Mouse (Mus musculus): Measurements from ENCODE around the gene Cbfa2t3. TPM values are rescaled to one million over a fixed set of nuclear protein-coding genes. Genes with fewer than 3 reads are reported as not detected.

Cbfa2t3 gene
- polyA plus RNA-seq, 1 experiment from 2014 or later: 8.1 TPM

DNA sequence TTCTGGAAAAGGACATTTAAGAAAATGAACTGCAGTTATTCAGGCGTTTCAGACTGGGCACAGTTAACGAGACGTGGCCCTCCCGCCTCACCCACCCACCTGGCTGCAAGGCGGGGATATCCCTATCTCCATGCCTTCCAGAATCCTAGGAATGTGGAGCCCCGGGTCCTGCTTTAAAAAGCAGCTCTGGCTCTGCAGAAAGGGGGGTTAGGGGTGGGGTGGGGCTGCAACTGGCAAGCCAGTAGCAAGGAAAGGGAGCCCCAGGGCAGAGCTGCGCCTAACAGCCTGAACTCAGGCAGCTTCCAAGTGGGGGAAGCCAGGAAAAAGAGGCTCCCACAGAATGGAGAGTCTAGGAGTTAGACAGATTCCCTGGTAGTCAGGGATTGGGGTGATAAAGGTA, 119.7 kb downstream of the Cbfa2t3 start:
- ATAC-seq (ENCODE audit: low read depth) (no peak), DNase-seq (ENCODE audit: low spot score) (peak; percentile 76)
- 0 out of 2 replicates have a peak overlapping the region, but pooled peaks have one; percentile 1 for H3K9ac ChIP-seq (ENCODE audit: low read depth, low read length)
- peaks cover 26% of the 10 kb centered on the region for H3K4me1 ChIP-seq (ENCODE audit: control insufficient read depth, insufficient read depth, low read length)
- no peaks in the 10 kb centered on the region for H3K9me3 ChIP-seq (ENCODE audit: control insufficient read depth, low read length)
- 16% methylated on average over 7 of the region's 7 CpGs for WGBS
- H3K36me3 ChIP-seq (ENCODE audit: control insufficient read depth, insufficient read depth, low read length): peaks cover 6% of the 10 kb centered on the region
- no peak overlapping the region for H3K4me3 ChIP-seq (ENCODE audit: low read depth, low read length)
- H3K27ac ChIP-seq (replicated peaks; ENCODE audit: low read depth, low read length): peak overlapping the region; percentile 35; the same call in 1 of the 2 replicates
- no peak overlapping the region for H3K4me2 ChIP-seq (ENCODE audit: low read depth, low read length)
- no peaks in the 10 kb centered on the region for H3K27me3 ChIP-seq (replicated peaks; ENCODE audit: control insufficient read depth, insufficient read depth, low read length)

GRCm38 (mm10) chr8:122577116-122577515, 121.8 kb downstream of the Cbfa2t3 start:
- Histone ChIP-seq H3K4me1 (ENCODE audit: control insufficient read depth, insufficient read depth, low read length) (peaks cover 26% of the 10 kb centered on the region), H3K4me3 (ENCODE audit: low read depth, low read length) (peak overlapping the region; percentile 64), H3K27me3 (replicated peaks; ENCODE audit: control insufficient read depth, insufficient read depth, low read length) (no peaks in the 10 kb centered on the region), H3K36me3 (ENCODE audit: control insufficient read depth, insufficient read depth, low read length) (peaks cover 25% of the 10 kb centered on the region), H3K9ac (ENCODE audit: low read depth, low read length) (peak overlapping the region; percentile 83; the same call in 1 of the 2 replicates), H3K27ac (replicated peaks; ENCODE audit: low read depth, low read length) (peak overlapping the region; percentile 34), H3K4me2 (ENCODE audit: low read depth, low read length) (peak overlapping the region; percentile 74), H3K9me3 (ENCODE audit: control insufficient read depth, low read length) (no peaks in the 10 kb centered on the region)
- no peak for DNase-seq (ENCODE audit: low spot score)
- ATAC-seq (ENCODE audit: low read depth): no peak
- WGBS: 48% methylated on average over 10 of the region's 10 CpGs

DNA sequence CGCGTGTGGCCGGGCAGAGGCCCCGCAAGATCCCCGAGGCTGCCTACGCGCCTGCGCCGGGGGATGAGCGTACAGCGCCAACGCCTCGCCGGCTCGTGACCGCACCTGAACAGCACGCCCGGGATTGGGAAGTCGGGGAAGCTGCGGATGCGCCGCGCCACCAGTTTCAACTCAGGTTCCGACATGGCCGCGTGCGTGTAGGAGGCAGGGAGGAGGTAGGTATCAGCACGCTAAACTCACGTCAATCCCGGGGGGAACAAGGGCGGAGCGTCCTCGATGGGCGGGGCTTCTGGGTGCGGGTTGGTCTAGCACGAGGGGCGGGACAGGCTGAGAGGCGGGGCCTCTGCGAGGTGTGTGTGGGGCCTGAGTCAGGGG, 122.3 kb downstream of the Cbfa2t3 start, which contains the start of gene Aprt:
Aprt (minus strand) TSS at position 262 of the 375 bp plus-strand sequence.
- H3K4me3 ChIP-seq (ENCODE audit: low read depth, low read length): peak within 1 kb of the TSS; percentile 64
- 2% methylated on average over 25 of the region's 39 CpGs for WGBS
- peaks cover 26% of the 10 kb centered on the region for H3K4me1 ChIP-seq (ENCODE audit: control insufficient read depth, insufficient read depth, low read length)

DNA sequence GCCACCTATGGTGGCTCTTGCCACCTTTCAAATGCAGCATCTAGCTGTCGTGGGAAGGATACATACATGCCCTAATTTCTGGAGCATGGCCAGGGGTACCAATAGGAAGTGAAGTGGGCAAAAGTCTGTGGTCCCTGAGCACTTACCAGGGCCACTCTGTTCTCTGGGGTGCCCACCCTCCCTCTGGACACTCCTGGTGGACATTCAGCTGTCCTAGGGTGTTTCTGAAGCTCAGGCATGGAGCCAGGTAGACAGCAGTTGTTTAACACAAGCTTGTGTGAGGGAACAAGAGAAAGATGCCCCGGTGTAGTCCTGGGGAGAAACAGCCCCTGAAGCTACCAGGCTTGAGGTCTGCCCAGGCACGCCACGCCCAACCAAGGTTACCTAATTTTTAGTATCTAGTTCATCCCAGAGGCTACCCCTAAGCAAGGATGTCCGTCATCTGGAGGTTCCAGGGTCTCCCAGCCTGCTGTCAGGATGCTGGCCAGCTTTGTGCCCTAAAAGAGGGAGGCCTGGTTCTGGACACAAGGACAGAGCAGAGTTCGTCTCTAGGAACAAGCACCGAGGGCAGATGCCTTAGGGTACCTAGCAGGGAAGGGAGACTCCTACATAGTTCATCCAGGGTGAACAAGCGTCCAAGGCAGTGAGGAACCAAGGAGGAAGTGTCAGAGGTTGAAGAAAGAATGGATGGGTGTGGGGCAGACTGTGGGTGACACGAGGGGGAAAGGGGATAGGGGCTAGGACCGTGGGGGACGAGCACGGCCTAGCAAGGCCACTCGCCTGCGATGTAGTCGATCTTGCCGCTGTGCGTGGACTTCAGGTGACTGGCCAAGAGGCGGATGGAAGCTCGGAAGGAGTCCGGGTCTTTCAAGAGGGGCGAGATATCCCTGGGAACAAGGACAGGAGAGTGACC, 122.9 kb downstream of the Cbfa2t3 start:
- peak overlapping the region; percentile 83 for H3K9ac ChIP-seq (ENCODE audit: low read depth, low read length)
- WGBS: 19% methylated on average over 16 of the region's 21 CpGs
- H3K27ac ChIP-seq (replicated peaks; ENCODE audit: low read depth, low read length): peak overlapping the region; percentile 36; the same call in 1 of the 2 replicates
- H3K36me3 ChIP-seq (ENCODE audit: control insufficient read depth, insufficient read depth, low read length): peaks cover 37% of the 10 kb centered on the region
- no peaks in the 10 kb centered on the region for H3K9me3 ChIP-seq (ENCODE audit: control insufficient read depth, low read length)
- peak overlapping the region; percentile 64 for H3K4me3 ChIP-seq (ENCODE audit: low read depth, low read length)
- peak; percentile 9 for ATAC-seq (ENCODE audit: low read depth)
- peaks cover 26% of the 10 kb centered on the region for H3K4me1 ChIP-seq (ENCODE audit: control insufficient read depth, insufficient read depth, low read length)
- peak overlapping the region; percentile 74 for H3K4me2 ChIP-seq (ENCODE audit: low read depth, low read length)
- DNase-seq (ENCODE audit: low spot score): no peak
- no peaks in the 10 kb centered on the region for H3K27me3 ChIP-seq (replicated peaks; ENCODE audit: control insufficient read depth, insufficient read depth, low read length)

More for the DNA sequence above, 122.3 kb downstream of the Cbfa2t3 start, which contains the start of gene Aprt:
- Histone ChIP-seq H3K27ac (replicated peaks; ENCODE audit: low read depth, low read length) (peak within 1 kb of the TSS; percentile 36), H3K9ac (ENCODE audit: low read depth, low read length) (peak within 1 kb of the TSS; percentile 83), H3K27me3 (replicated peaks; ENCODE audit: control insufficient read depth, insufficient read depth, low read length) (no peaks in the 10 kb centered on the region), H3K4me2 (ENCODE audit: low read depth, low read length) (peak within 1 kb of the TSS; percentile 74), H3K36me3 (ENCODE audit: control insufficient read depth, insufficient read depth, low read length) (peaks cover 30% of the 10 kb centered on the region), H3K9me3 (ENCODE audit: control insufficient read depth, low read length) (no peaks in the 10 kb centered on the region)
- ATAC-seq (ENCODE audit: low read depth): peak; percentile 91
- peak; percentile 97 for DNase-seq (ENCODE audit: low spot score)

DNA sequence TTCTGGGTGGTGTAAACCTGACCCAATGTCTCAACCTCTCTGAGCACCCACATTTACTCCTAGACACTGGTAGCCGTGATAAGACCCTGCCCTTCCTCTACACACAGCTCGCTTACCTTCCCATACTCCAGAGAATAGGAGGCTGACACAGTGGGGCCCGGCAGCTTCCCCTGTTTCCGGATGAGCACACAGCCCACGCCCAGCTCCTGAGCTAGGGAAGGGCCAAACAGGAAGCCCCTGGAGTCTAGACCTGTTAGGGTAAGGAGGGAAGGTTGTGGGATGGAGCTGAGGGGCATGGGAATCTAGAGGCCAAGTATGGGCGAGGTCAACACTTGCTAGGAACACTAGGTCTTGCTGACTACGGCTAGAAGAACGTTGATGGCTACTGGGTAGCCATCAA, 123.6 kb downstream of the Cbfa2t3 start:
- peak overlapping the region; percentile 64 for H3K4me3 ChIP-seq (ENCODE audit: low read depth, low read length)
- H3K36me3 ChIP-seq (ENCODE audit: control insufficient read depth, insufficient read depth, low read length): peaks cover 44% of the 10 kb centered on the region
- no peak overlapping the region for H3K27ac ChIP-seq (replicated peaks; ENCODE audit: low read depth, low read length)
- H3K4me1 ChIP-seq (ENCODE audit: control insufficient read depth, insufficient read depth, low read length): peaks cover 26% of the 10 kb centered on the region
- H3K27me3 ChIP-seq (replicated peaks; ENCODE audit: control insufficient read depth, insufficient read depth, low read length): no peaks in the 10 kb centered on the region
- DNase-seq (ENCODE audit: low spot score) (no peak), ATAC-seq (ENCODE audit: low read depth) (no peak)
- no peaks in the 10 kb centered on the region for H3K9me3 ChIP-seq (ENCODE audit: control insufficient read depth, low read length)
- H3K9ac ChIP-seq (ENCODE audit: low read depth, low read length): peak overlapping the region; percentile 83; the same call in 1 of the 2 replicates
- peak overlapping the region; percentile 74 for H3K4me2 ChIP-seq (ENCODE audit: low read depth, low read length)
- WGBS: 70% methylated on average over 8 of the region's 8 CpGs

Small RNA genes within 50 kb of the gene (microRNA-seq; reads per million reads assigned to microRNA genes)
- not detected for gene Mir6396 (ENCODE audit: borderline number of aligned reads)

Other genes with a start within 250 kb of the Cbfa2t3 start
- gene Snai3, start 238.4 kb downstream of the Cbfa2t3 start, polyA plus RNA-seq (2014; fragmentation: Nextera tagmentation; extraction: Ambion mirVana): 3.1 and 4.2 TPM in 2 replicates
- gene Rnf166, start 223.0 kb downstream of the Cbfa2t3 start, polyA plus RNA-seq (2014; fragmentation: Nextera tagmentation; extraction: Ambion mirVana): 40.0 and 40.1 TPM in 2 replicates
- 49.0 and 49.2 TPM in 2 replicates for gene Ctu2, start 223.0 kb downstream of the Cbfa2t3 start, polyA plus RNA-seq (2014; fragmentation: Nextera tagmentation; extraction: Ambion mirVana)
- gene Piezo1, start 147.8 kb downstream of the Cbfa2t3 start, polyA plus RNA-seq (2014; fragmentation: Nextera tagmentation; extraction: Ambion mirVana): 18.7 and 22.7 TPM in 2 replicates
- gene Cdt1, start 131.1 kb downstream of the Cbfa2t3 start, polyA plus RNA-seq (2014; fragmentation: Nextera tagmentation; extraction: Ambion mirVana): 32.9 and 33.7 TPM in 2 replicates
- gene Aprt, start 122.2 kb downstream of the Cbfa2t3 start, polyA plus RNA-seq (2014; fragmentation: Nextera tagmentation; extraction: Ambion mirVana): 291 and 314 TPM in 2 replicates
- 13.1 TPM in 2 replicates for gene Galns, start 87.6 kb downstream of the Cbfa2t3 start, polyA plus RNA-seq (2014; fragmentation: Nextera tagmentation; extraction: Ambion mirVana)
- 66.7 and 74.5 TPM in 2 replicates for gene Trappc2l, start 87.5 kb downstream of the Cbfa2t3 start, polyA plus RNA-seq (2014; fragmentation: Nextera tagmentation; extraction: Ambion mirVana)
- 0.35 TPM in 1 of 2 replicates, not detected in the other for gene Pabpn1l, start 76.4 kb downstream of the Cbfa2t3 start, polyA plus RNA-seq (2014; fragmentation: Nextera tagmentation; extraction: Ambion mirVana)
- 14.0 and 17.3 TPM in 2 replicates for gene Acsf3, start 76.4 kb upstream of the Cbfa2t3 start, polyA plus RNA-seq (2014; fragmentation: Nextera tagmentation; extraction: Ambion mirVana)
- 34.5 and 40.7 TPM in 2 replicates for gene Cdh15, start 148.9 kb upstream of the Cbfa2t3 start, polyA plus RNA-seq (2014; fragmentation: Nextera tagmentation; extraction: Ambion mirVana)